Mouse (Mus musculus): Measurements from ENCODE around the gene Slc25a1. TPM values are rescaled to one million over a fixed set of nuclear protein-coding genes. Genes with fewer than 3 reads are reported as not detected.
A peak's percentile ranks its signal among the peaks of the same experiment; 100 is the strongest.

Gene Slc25a1
- polyA plus RNA-seq, 1 experiment from 2014 or later: 93.4 TPM

- no peak overlapping the region for H3K27ac ChIP-seq (ENCODE audit: low read length)
- H3K4me3 ChIP-seq (ENCODE audit: low read depth, low read length): no peak overlapping the region
These were observed 1.6 kb upstream of the Slc25a1 start for GRCm38 (mm10) chr16:17929631-17930030.

GRCm38 (mm10) chr16:17929211-17929610 lies 1.2 kb upstream of the Slc25a1 start:
- Histone ChIP-seq H3K9ac (replicated peaks; ENCODE audit: low read depth, low read length) (no peak overlapping the region), H3K9me3 (ENCODE audit: control insufficient read depth, low read depth, low read length) (no peaks in the 10 kb centered on the region), H3K36me3 (ENCODE audit: control insufficient read depth, insufficient read depth, low read length) (peaks cover 14% of the 10 kb centered on the region), H3K27me3 (ENCODE audit: control insufficient read depth, insufficient read depth, low read length) (no peaks in the 10 kb centered on the region), H3K4me1 (ENCODE audit: control insufficient read depth, insufficient read depth, low read length) (no peaks in the 10 kb centered on the region), H3K4me2 (replicated peaks; ENCODE audit: low read depth, low read length) (no peak overlapping the region), H3K4me3 (ENCODE audit: low read depth, low read length) (no peak overlapping the region), H3K27ac (ENCODE audit: low read length) (peak overlapping the region; percentile 77; the same call in 1 of the 2 replicates)
- WGBS: 12% methylated on average over 2 of the region's 2 CpGs
- ATAC-seq (ENCODE audit: insufficient number of reproducible peaks, insufficient read depth, low FRiP score, low read depth): no peak

More at GRCm38 (mm10) chr16:17929631-17930030, 1.6 kb upstream of the Slc25a1 start:
- H3K4me2 ChIP-seq (replicated peaks; ENCODE audit: low read depth, low read length): no peak overlapping the region
- WGBS: 66% methylated on average over 2 of the region's 2 CpGs
- no peak for ATAC-seq (ENCODE audit: insufficient number of reproducible peaks, insufficient read depth, low FRiP score, low read depth)
- H3K9ac ChIP-seq (replicated peaks; ENCODE audit: low read depth, low read length): no peak overlapping the region
- no peaks in the 10 kb centered on the region for H3K9me3 ChIP-seq (ENCODE audit: control insufficient read depth, low read depth, low read length)
- no peaks in the 10 kb centered on the region for H3K27me3 ChIP-seq (ENCODE audit: control insufficient read depth, insufficient read depth, low read length)
- peaks cover 14% of the 10 kb centered on the region for H3K36me3 ChIP-seq (ENCODE audit: control insufficient read depth, insufficient read depth, low read length)
- no peaks in the 10 kb centered on the region for H3K4me1 ChIP-seq (ENCODE audit: control insufficient read depth, insufficient read depth, low read length)

- Histone ChIP-seq H3K27ac (ENCODE audit: low read length) (peak overlapping the region; percentile 77), H3K9ac (replicated peaks; ENCODE audit: low read depth, low read length) (peak overlapping the region; percentile 69; the same call in 1 of the 2 replicates), H3K27me3 (ENCODE audit: control insufficient read depth, insufficient read depth, low read length) (no peaks in the 10 kb centered on the region), H3K4me1 (ENCODE audit: control insufficient read depth, insufficient read depth, low read length) (no peaks in the 10 kb centered on the region), H3K9me3 (ENCODE audit: control insufficient read depth, low read depth, low read length) (no peaks in the 10 kb centered on the region), H3K4me2 (replicated peaks; ENCODE audit: low read depth, low read length) (peak overlapping the region; percentile 78), H3K36me3 (ENCODE audit: control insufficient read depth, insufficient read depth, low read length) (peaks cover 14% of the 10 kb centered on the region), H3K4me3 (ENCODE audit: low read depth, low read length) (peak overlapping the region; percentile 54)
- peak; percentile 68 for ATAC-seq (ENCODE audit: insufficient number of reproducible peaks, insufficient read depth, low FRiP score, low read depth)
- under 1% methylated on average over 9 of the region's 9 CpGs for WGBS
These were observed 647 bp upstream of the Slc25a1 start for GRCm38 (mm10) chr16:17928627-17929104.

GRCm38 (mm10) chr16:17927351-17928082 lies 502 bp downstream of the Slc25a1 start:
- H3K4me1 ChIP-seq (ENCODE audit: control insufficient read depth, insufficient read depth, low read length): peaks cover 4% of the 10 kb centered on the region; the same call in 1 of the 2 replicates
- ATAC-seq (ENCODE audit: insufficient number of reproducible peaks, insufficient read depth, low FRiP score, low read depth): peak; percentile 54
- peak overlapping the region; percentile 54 for H3K4me3 ChIP-seq (ENCODE audit: low read depth, low read length)
- peak overlapping the region; percentile 78 for H3K4me2 ChIP-seq (replicated peaks; ENCODE audit: low read depth, low read length)
- H3K27me3 ChIP-seq (ENCODE audit: control insufficient read depth, insufficient read depth, low read length): no peaks in the 10 kb centered on the region
- H3K27ac ChIP-seq (ENCODE audit: low read length): peak overlapping the region; percentile 77; the same call in 1 of the 2 replicates
- under 1% methylated on average over 72 of the region's 72 CpGs for WGBS
- no peaks in the 10 kb centered on the region for H3K9me3 ChIP-seq (ENCODE audit: control insufficient read depth, low read depth, low read length)
- peak overlapping the region; percentile 69 for H3K9ac ChIP-seq (replicated peaks; ENCODE audit: low read depth, low read length)
- peaks cover 14% of the 10 kb centered on the region for H3K36me3 ChIP-seq (ENCODE audit: control insufficient read depth, insufficient read depth, low read length)

GRCm38 (mm10) chr16:17922163-17922538 lies 5.9 kb downstream of the Slc25a1 start:
- peaks cover 11% of the 10 kb centered on the region; the same call in 1 of the 2 replicates for H3K4me1 ChIP-seq (ENCODE audit: control insufficient read depth, insufficient read depth, low read length)
- no peaks in the 10 kb centered on the region for H3K9me3 ChIP-seq (ENCODE audit: control insufficient read depth, low read depth, low read length)
- peak overlapping the region; percentile 69 for H3K27ac ChIP-seq (ENCODE audit: low read length)
- no peak for ATAC-seq (ENCODE audit: insufficient number of reproducible peaks, insufficient read depth, low FRiP score, low read depth)
- peaks cover 14% of the 10 kb centered on the region for H3K36me3 ChIP-seq (ENCODE audit: control insufficient read depth, insufficient read depth, low read length)
- peak overlapping the region; percentile 95 for H3K4me2 ChIP-seq (replicated peaks; ENCODE audit: low read depth, low read length)
- WGBS: under 1% methylated on average over 14 of the region's 14 CpGs
- H3K27me3 ChIP-seq (ENCODE audit: control insufficient read depth, insufficient read depth, low read length): 0 out of 2 replicates have a peak, but pooled peaks cover 4% of the 10 kb centered on the region
- H3K9ac ChIP-seq (replicated peaks; ENCODE audit: low read depth, low read length): peak overlapping the region; percentile 91
- peak overlapping the region; percentile 77 for H3K4me3 ChIP-seq (ENCODE audit: low read depth, low read length)

GRCm38 (mm10) chr16:17921325-17922162 lies 6.5 kb downstream of the Slc25a1 start:
- no peaks in the 10 kb centered on the region for H3K9me3 ChIP-seq (ENCODE audit: control insufficient read depth, low read depth, low read length)
- H3K27me3 ChIP-seq (ENCODE audit: control insufficient read depth, insufficient read depth, low read length): peaks cover 7% of the 10 kb centered on the region; the same call in 1 of the 2 replicates
- H3K27ac ChIP-seq (ENCODE audit: low read length): peak overlapping the region; percentile 69
- WGBS: 2% methylated on average over 46 of the region's 47 CpGs
- peak overlapping the region; percentile 77 for H3K4me3 ChIP-seq (ENCODE audit: low read depth, low read length)
- peak overlapping the region; percentile 91 for H3K9ac ChIP-seq (replicated peaks; ENCODE audit: low read depth, low read length)
- peaks cover 11% of the 10 kb centered on the region; the same call in 1 of the 2 replicates for H3K4me1 ChIP-seq (ENCODE audit: control insufficient read depth, insufficient read depth, low read length)
- H3K4me2 ChIP-seq (replicated peaks; ENCODE audit: low read depth, low read length): peak overlapping the region; percentile 95
- peak; percentile 96 for ATAC-seq (ENCODE audit: insufficient number of reproducible peaks, insufficient read depth, low FRiP score, low read depth)
- H3K36me3 ChIP-seq (ENCODE audit: control insufficient read depth, insufficient read depth, low read length): peaks cover 14% of the 10 kb centered on the region

GRCm38 (mm10) chr16:17920586-17920985 lies 7.4 kb downstream of the Slc25a1 start:
- 11% methylated on average over 20 of the region's 20 CpGs for WGBS

More at GRCm38 (mm10) chr16:17920586-17920985, 7.4 kb downstream of the Slc25a1 start:
- Histone ChIP-seq H3K27me3 (ENCODE audit: control insufficient read depth, insufficient read depth, low read length) (peaks cover 16% of the 10 kb centered on the region; the same call in 1 of the 2 replicates), H3K27ac (ENCODE audit: low read length) (no peak overlapping the region), H3K9ac (replicated peaks; ENCODE audit: low read depth, low read length) (no peak overlapping the region), H3K9me3 (ENCODE audit: control insufficient read depth, low read depth, low read length) (no peaks in the 10 kb centered on the region), H3K4me1 (ENCODE audit: control insufficient read depth, insufficient read depth, low read length) (peaks cover 11% of the 10 kb centered on the region; the same call in 1 of the 2 replicates), H3K4me2 (replicated peaks; ENCODE audit: low read depth, low read length) (0 out of 2 replicates have a peak overlapping the region, but pooled peaks have one; percentile 65), H3K36me3 (ENCODE audit: control insufficient read depth, insufficient read depth, low read length) (peaks cover 7% of the 10 kb centered on the region; the same call in 1 of the 2 replicates), H3K4me3 (ENCODE audit: low read depth, low read length) (no peak overlapping the region)
- no peak for ATAC-seq (ENCODE audit: insufficient number of reproducible peaks, insufficient read depth, low FRiP score, low read depth)
